Mouse (Mus musculus) lung, postnatal 36 days (tissue): Measurements from ENCODE around the gene Angel2.

Source experiments
- DNase-seq: peaks from one replicate; pipeline ENCODE4 v3.0.0; 2022; ENCODE audit warnings: mixed read lengths

The Angel2 gene

GRCm38 (mm10) chr1:190929010-190929695 is 4.2 kb downstream of the Angel2 start:
- DNase-seq = peak; percentile 58

- DNase-seq = no peak
Measured at GRCm38 (mm10) chr1:190930181-190930580, 5.3 kb downstream of the Angel2 start.

- DNase-seq = no peak
Measured at GRCm38 (mm10) chr1:190939803-190940202, 14.9 kb downstream of the Angel2 start.

GRCm38 (mm10) chr1:190944109-190944760 is 19.3 kb downstream of the Angel2 start:
- DNase-seq = peak; percentile 80

GRCm38 (mm10) chr1:190947986-190948385 is 23.1 kb downstream of the Angel2 start:
- DNase-seq = no peak

GRCm38 (mm10) chr1:190948439-190948838 is 23.5 kb downstream of the Angel2 start:
- no peak for DNase-seq

GRCm38 (mm10) chr1:190948846-190949245 is 23.9 kb downstream of the Angel2 start:
- no peak for DNase-seq

GRCm38 (mm10) chr1:190951014-190951413 is 26.1 kb downstream of the Angel2 start:
- no peak for DNase-seq

GRCm38 (mm10) chr1:190953009-190953408 is 28.1 kb downstream of the Angel2 start:
- no peak for DNase-seq

- no peak for DNase-seq
Measured at GRCm38 (mm10) chr1:190958821-190959220, 33.9 kb downstream of the Angel2 start.

- DNase-seq = no peak
Measured at GRCm38 (mm10) chr1:190962760-190963159, 37.8 kb downstream of the Angel2 start.

GRCm38 (mm10) chr1:190964992-190965780 is 40.3 kb downstream of the Angel2 start:
- DNase-seq = no peak

- DNase-seq = no peak
Measured at GRCm38 (mm10) chr1:190968010-190968409, 43.1 kb downstream of the Angel2 start.

- no peak for DNase-seq
Measured at GRCm38 (mm10) chr1:190971708-190972610, 47.0 kb downstream of the Angel2 start.

GRCm38 (mm10) chr1:190972612-190973192 is 47.8 kb downstream of the Angel2 start:
- DNase-seq = no peak

GRCm38 (mm10) chr1:190974191-190974590 is 49.3 kb downstream of the Angel2 start:
- DNase-seq = no peak

GRCm38 (mm10) chr1:190974833-190975232 is 49.9 kb downstream of the Angel2 start:
- DNase-seq = no peak

- DNase-seq = no peak
Measured at GRCm38 (mm10) chr1:190976887-190977573, 52.1 kb downstream of the Angel2 start.

GRCm38 (mm10) chr1:190978001-190978400 is 53.1 kb downstream of the Angel2 start:
- no peak for DNase-seq

- DNase-seq = no peak
Measured at GRCm38 (mm10) chr1:190978511-190979073, 53.7 kb downstream of the Angel2 start.

- DNase-seq = peak; percentile 85
Measured at GRCm38 (mm10) chr1:190979100-190979563, 54.2 kb downstream of the Angel2 start, which contains the start of gene Vash2. Gene Vash2 (minus strand): TSS chr1:190979296.
